Mouse (Mus musculus) lung, adult 2 months (tissue): Measurements from ENCODE around the gene Htra3.

ENCODE experiments used
- CTCF ChIP-seq: fragments of 200-500 bp; IDR thresholded peaks from 2 replicates; pipeline ENCODE4 v1.5.1; 2011; ENCODE audit warnings: mild to moderate bottlenecking, low read length, control low read depth; ENCODE audit not compliant: insufficient read depth
- POLR2A ChIP-seq: fragments of 200-500 bp; IDR thresholded peaks from 2 replicates; pipeline ENCODE4 v1.6.1; 2011; ENCODE audit warnings: low read depth, mild to moderate bottlenecking, control low read depth, low read length, borderline replicate concordance; ENCODE audit errors: extremely low read depth

DNA sequence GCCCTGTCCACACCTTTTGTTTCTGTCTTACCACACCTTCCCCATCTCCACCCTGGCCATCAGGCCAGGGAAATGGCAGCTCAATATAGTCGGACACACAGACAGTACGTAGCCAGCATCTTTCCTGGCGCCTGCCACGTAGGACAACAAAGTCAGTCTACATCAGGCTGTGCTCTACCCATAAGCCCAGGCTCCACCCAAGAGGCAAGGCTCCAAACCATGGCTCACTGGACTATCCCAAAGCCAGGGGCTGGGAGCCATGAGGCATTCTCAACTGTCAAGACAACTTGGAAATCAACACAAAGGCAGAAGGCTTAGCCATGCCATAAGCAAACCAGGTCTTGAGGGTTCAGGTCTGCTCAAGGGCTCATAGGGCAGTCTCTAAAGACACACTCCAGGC lies 24.2 kb upstream of the Htra3 start:
- no peak for TF ChIP-seq POLR2A
- no peak for TF ChIP-seq CTCF
